Mouse (Mus musculus): ENCODE measurements around the gene 1700061G19Rik.

The 1700061G19Rik gene

DNA sequence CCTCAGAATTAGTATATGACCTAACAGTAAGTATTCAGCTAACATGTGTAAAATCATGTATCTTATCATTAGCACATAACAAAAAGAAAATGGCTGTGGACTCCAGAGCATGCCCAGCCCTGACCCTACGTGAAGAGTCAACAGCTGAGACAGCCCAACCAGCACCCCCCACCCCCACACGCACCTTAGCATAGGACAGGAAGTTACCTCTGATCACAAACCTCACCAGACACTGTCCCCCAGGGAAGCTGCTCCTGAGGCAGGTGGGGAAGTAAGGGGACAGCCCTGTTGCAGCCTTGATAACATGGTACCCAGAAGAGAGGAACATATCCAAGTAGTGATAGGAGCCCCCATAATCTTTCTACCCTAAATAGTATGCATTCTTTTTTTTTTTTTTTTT is 50.7 kb downstream of the 1700061G19Rik start:
- ATAC-seq (ENCODE audit: low TSS enrichment): no peak

- ATAC-seq (ENCODE audit: low TSS enrichment): no peak
Measured at GRCm38 (mm10) chr17:56929101-56929500, 53.8 kb downstream of the 1700061G19Rik start.

DNA sequence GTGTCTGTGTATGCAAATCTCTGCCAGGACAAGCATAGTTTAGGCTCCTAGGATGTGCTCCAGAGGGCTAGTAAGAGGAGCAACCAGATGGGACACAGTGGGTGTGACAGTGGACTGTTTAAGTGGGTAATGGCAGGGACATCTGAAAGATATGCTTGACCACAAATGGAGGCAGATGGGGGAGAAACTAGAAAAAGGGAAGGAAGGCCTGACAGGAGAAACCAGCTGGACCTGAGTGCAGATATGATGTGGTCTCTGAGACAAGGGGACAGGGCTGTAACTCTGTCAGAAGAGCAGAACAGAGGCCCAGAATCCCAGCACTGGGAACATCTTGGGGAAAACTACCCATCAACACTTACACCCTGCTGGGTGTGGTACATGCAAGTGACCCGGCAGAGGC is 54.3 kb downstream of the 1700061G19Rik start:
- no peak for ATAC-seq (ENCODE audit: low TSS enrichment)

- ATAC-seq (ENCODE audit: low TSS enrichment): no peak
Measured at GRCm38 (mm10) chr17:56930026-56930425, 54.7 kb downstream of the 1700061G19Rik start.

DNA sequence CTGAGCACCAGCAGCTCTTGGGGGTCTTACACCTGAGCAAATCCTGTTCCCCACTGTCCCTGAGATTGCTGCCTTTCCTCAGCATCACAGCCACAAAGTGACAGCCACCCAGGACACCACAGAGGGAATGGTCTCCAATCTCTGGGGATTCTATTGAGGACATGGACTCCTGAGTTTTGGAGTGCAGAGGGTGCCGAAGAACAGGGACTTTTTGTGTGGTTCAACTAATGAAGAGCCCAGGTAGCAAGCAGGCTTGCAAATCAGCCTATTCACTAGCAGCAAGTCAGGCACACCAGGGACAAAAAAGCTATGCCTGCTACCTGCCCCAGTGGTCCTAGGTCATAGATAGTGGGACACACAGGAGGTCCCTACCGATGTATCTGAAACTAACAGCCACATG is 58.1 kb downstream of the 1700061G19Rik start:
- no peak for ATAC-seq (ENCODE audit: low TSS enrichment)

- peak; percentile 29 for ATAC-seq (ENCODE audit: low TSS enrichment)
Measured at GRCm38 (mm10) chr17:56934545-56935330, 59.5 kb downstream of the 1700061G19Rik start.

DNA sequence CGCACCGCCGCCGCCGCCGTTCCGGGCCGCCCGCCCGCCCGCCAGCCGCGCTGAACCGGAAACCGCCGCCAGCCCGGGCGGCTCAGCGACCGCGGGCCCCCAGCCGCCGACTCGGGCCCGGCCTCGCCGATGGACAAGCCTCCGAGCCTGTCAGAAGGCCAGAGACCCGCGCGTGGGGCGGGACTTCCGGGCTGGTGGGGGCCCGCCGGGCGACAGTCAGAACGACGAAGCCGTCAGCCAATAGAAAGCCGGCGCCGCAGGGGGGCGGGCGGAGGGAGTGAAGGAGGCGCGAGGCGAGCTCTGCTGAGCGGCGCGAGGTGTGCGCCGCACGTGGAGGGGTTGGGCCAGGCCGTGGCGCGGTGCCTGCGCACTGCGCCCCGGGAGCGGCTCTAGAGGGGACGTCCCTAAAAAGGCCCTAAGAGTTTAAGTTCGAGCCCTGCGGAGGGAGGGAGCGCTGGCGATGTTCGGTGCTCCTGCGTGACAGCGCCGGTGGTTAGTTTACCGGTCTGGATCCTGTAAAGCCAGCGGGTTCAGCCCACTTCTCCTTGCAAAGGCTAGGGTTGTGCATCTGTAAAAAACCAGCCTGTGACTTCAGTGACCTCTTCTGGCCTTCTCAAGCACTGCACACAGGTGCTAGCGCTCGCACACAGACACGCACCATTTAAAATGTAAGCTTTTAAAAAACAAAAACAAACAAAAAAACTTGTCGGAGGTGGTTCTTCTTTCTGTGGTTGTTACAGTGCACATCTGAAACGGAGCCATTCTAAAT is 60.3 kb downstream of the 1700061G19Rik start, which contains the start of gene Mllt1:
Gene Mllt1 (minus strand): TSS at position 53 of the 769 bp plus-strand sequence.
- ATAC-seq (ENCODE audit: low TSS enrichment): peak; percentile 98

GRCm38 (mm10) chr17:56936731-56937130 is 61.5 kb downstream of the 1700061G19Rik start:
- no peak for ATAC-seq (ENCODE audit: low TSS enrichment)
